ENCODE assay signal across 8 mouse cellular contexts in the genomic region with DNA sequence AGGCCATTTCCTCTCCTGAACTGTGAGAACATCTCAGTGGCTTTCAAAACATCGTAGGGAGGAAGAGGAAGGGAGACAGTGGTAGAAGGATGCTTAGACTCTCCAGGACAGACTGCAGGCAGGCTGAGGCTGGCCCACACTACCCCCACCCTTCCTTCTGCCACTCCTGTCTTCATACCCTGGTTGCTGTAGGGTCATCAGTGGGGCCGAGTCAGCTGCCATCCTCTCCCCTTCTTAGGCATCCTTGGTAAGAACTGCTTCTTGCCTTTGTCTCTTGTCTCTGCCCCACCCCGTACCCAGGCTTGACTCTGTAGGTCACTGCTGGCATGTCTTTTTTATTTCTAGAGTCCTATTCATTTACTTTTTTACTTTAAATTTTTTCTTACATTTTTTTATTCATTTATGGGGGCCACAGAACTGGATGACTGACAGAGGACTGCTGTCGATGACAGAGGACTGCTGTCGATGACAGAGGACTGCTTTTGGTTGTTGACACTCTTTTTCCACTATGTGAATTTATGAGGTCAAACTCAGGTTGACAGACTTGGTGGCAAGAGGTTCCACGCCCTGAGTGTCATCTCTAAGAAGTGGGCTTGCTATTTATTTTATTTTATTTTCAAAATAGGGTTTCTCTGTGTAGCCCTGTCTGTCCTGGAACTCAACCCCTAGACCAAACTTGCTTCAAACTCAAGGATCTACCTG. TPM values are rescaled to one million over a fixed set of nuclear protein-coding genes. Genes with fewer than 3 reads are reported as not detected.
A peak's percentile ranks its signal among the peaks of the same experiment; 100 is the strongest.
DNase-seq lines count a peak whose midpoint lies in the region; ATAC-seq and TF ChIP-seq lines count a peak whose summit lies in the region.

No protein-coding gene starts in this region.

- no peak for DNase-seq in kidney, postnatal 4 days
- no peak for DNase-seq in layer of hippocampus, adult 11-12 months (ENCODE audit: low spot score)
- no peak for DNase-seq in testis, postnatal 10 days (ENCODE audit: low spot score)
- DNase-seq in frontal cortex, postnatal 25 days (ENCODE audit: low spot score in 2 of 2): no peak

- peaks cover 26% of the 10 kb centered on the region for H3K4me1 ChIP-seq in kidney, embryonic 14.5 days (ENCODE audit: control insufficient read depth, insufficient read depth, low read length)
- H3K4me1 ChIP-seq in bone marrow macrophage, adult 2 months (ENCODE audit: control insufficient read depth, insufficient read depth, low read length): peaks cover 37% of the 10 kb centered on the region
- peaks cover 58% of the 10 kb centered on the region for H3K4me1 ChIP-seq in hindbrain, embryonic 13.5 days (replicated peaks)
- H3K4me1 ChIP-seq in midbrain, embryonic 16.5 days (ENCODE audit: control insufficient read depth, insufficient read depth, low read length): peaks cover 29% of the 10 kb centered on the region

- no peak overlapping the region for H3K9ac ChIP-seq in kidney, embryonic 14.5 days (ENCODE audit: low read depth, low read length)
- peak overlapping the region; percentile 98 for H3K9ac ChIP-seq in hindbrain, embryonic 13.5 days
- H3K9ac ChIP-seq in midbrain, embryonic 16.5 days (ENCODE audit: low read depth, low read length): peak overlapping the region; percentile 95

- no peak overlapping the region for H3K27ac ChIP-seq in kidney, embryonic 14.5 days (ENCODE audit: low read depth, low read length)
- H3K27ac ChIP-seq in bone marrow macrophage, adult 2 months (ENCODE audit: insufficient read depth, low read depth, low read length): peak overlapping the region; percentile 96
- H3K27ac ChIP-seq in hindbrain, embryonic 13.5 days: peak overlapping the region; percentile 50; the same call in 1 of the 2 replicates
- peak overlapping the region; percentile 58; the same call in 1 of the 2 replicates for H3K27ac ChIP-seq in midbrain, embryonic 16.5 days (ENCODE audit: low read length)

- TF ChIP-seq POLR2A in bone marrow macrophage, adult 2 months (IDR thresholded peaks at IDR 0.05; ENCODE audit: borderline replicate concordance, low read depth, low read length): no peak

- H3K36me3 ChIP-seq in kidney, embryonic 14.5 days (ENCODE audit: control insufficient read depth, insufficient read depth, low read length): no peaks in the 10 kb centered on the region
- H3K36me3 ChIP-seq in hindbrain, embryonic 13.5 days: no peaks in the 10 kb centered on the region
- H3K36me3 ChIP-seq in midbrain, embryonic 16.5 days (ENCODE audit: control insufficient read depth, insufficient read depth, low read length): no peaks in the 10 kb centered on the region

- TF ChIP-seq CTCF in bone marrow macrophage, adult 2 months (IDR thresholded peaks at IDR 0.05; ENCODE audit: low read depth, low read length): no peak

- WGBS in kidney, embryonic 14.5 days: 65% methylated on average over 6 of the region's 6 CpGs
- WGBS in hindbrain, embryonic 13.5 days: 81% methylated on average over 6 of the region's 6 CpGs
- 79% methylated on average over 6 of the region's 6 CpGs for WGBS in midbrain, embryonic 16.5 days

- peak overlapping the region; percentile 59; the same call in 1 of the 2 replicates for H3K4me3 ChIP-seq in kidney, embryonic 14.5 days (ENCODE audit: low read length)
- H3K4me3 ChIP-seq in bone marrow macrophage, adult 2 months (ENCODE audit: insufficient read depth, low read length): peak overlapping the region; percentile 64
- H3K4me3 ChIP-seq in hindbrain, embryonic 13.5 days: peak overlapping the region; percentile 75
- H3K4me3 ChIP-seq in midbrain, embryonic 16.5 days (ENCODE audit: low read depth, low read length): peak overlapping the region; percentile 84

- H3K27me3 ChIP-seq in kidney, embryonic 14.5 days (ENCODE audit: control insufficient read depth, insufficient read depth, low read length): no peaks in the 10 kb centered on the region
- H3K27me3 ChIP-seq in hindbrain, embryonic 13.5 days: no peaks in the 10 kb centered on the region
- H3K27me3 ChIP-seq in midbrain, embryonic 16.5 days (ENCODE audit: control insufficient read depth, insufficient read depth, low read depth, low read length): no peaks in the 10 kb centered on the region

- peak overlapping the region; percentile 15; the same call in 1 of the 2 replicates for H3K4me2 ChIP-seq in kidney, embryonic 14.5 days (replicated peaks; ENCODE audit: low read depth, low read length)
- H3K4me2 ChIP-seq in hindbrain, embryonic 13.5 days: peak overlapping the region; percentile 97
- peak overlapping the region; percentile 96 for H3K4me2 ChIP-seq in midbrain, embryonic 16.5 days (ENCODE audit: low read length)

- no peak for ATAC-seq in kidney, embryonic 14.5 days (ENCODE audit: low FRiP score, low TSS enrichment)
- ATAC-seq in hindbrain, embryonic 13.5 days (ENCODE audit: low FRiP score): no peak
- no peak for ATAC-seq in midbrain, embryonic 16.5 days

- no peaks in the 10 kb centered on the region for H3K9me3 ChIP-seq in kidney, embryonic 14.5 days (ENCODE audit: control insufficient read depth, low read length)
- no peaks in the 10 kb centered on the region for H3K9me3 ChIP-seq in hindbrain, embryonic 13.5 days
- no peaks in the 10 kb centered on the region for H3K9me3 ChIP-seq in midbrain, embryonic 16.5 days (replicated peaks; ENCODE audit: control insufficient read depth, low read length, poor library complexity, severe bottlenecking)

RNA-seq across cellular contexts. Expression of gene Slc43a2, which starts 2.0 kb away (rescaled TPM):
- 3.5 and 6.0 TPM in 2 replicates for polyA plus RNA-seq in kidney, embryonic 14.5 days (2014; fragmentation: Nextera tagmentation; extraction: Ambion mirVana)
- polyA plus RNA-seq in bone marrow macrophage, adult 2 months (2012; ENCODE audit: insufficient read depth, insufficient read length, missing spikeins): 202 and 231 TPM in 2 replicates
- 19.7 and 21.0 TPM in 2 replicates for polyA plus RNA-seq in hindbrain, embryonic 13.5 days (2015; fragmentation: Nextera tagmentation; extraction: Ambion mirVana)
- polyA plus RNA-seq in midbrain, embryonic 16.5 days (2015; fragmentation: Nextera tagmentation; extraction: Ambion mirVana): 19.4 and 21.0 TPM in 2 replicates

RNA-seq across cellular contexts. Expression of gene Scarf1, which starts 20.1 kb away (rescaled TPM):
- 10.0 TPM in 2 replicates for polyA plus RNA-seq in kidney, embryonic 14.5 days (2014; fragmentation: Nextera tagmentation; extraction: Ambion mirVana)
- polyA plus RNA-seq in bone marrow macrophage, adult 2 months (2012; ENCODE audit: insufficient read depth, insufficient read length, missing spikeins): 32.8 and 33.5 TPM in 2 replicates
- polyA plus RNA-seq in hindbrain, embryonic 13.5 days (2015; fragmentation: Nextera tagmentation; extraction: Ambion mirVana): 4.6 and 4.8 TPM in 2 replicates
- polyA plus RNA-seq in midbrain, embryonic 16.5 days (2015; fragmentation: Nextera tagmentation; extraction: Ambion mirVana): 3.4 and 4.3 TPM in 2 replicates

RNA-seq across cellular contexts. Expression of gene Rilp, which starts 23.6 kb away (rescaled TPM):
- 0.51 and 0.97 TPM in 2 replicates for polyA plus RNA-seq in kidney, embryonic 14.5 days (2014; fragmentation: Nextera tagmentation; extraction: Ambion mirVana)
- 12.8 and 15.9 TPM in 2 replicates for polyA plus RNA-seq in bone marrow macrophage, adult 2 months (2012; ENCODE audit: insufficient read depth, insufficient read length, missing spikeins)
- polyA plus RNA-seq in hindbrain, embryonic 13.5 days (2015; fragmentation: Nextera tagmentation; extraction: Ambion mirVana): 1.4 and 1.5 TPM in 2 replicates
- polyA plus RNA-seq in midbrain, embryonic 16.5 days (2015; fragmentation: Nextera tagmentation; extraction: Ambion mirVana): 2.8 and 2.9 TPM in 2 replicates

RNA-seq across cellular contexts. Expression of gene Prpf8, which starts 46.8 kb away (rescaled TPM):
- 56.4 and 103 TPM in 2 replicates for polyA plus RNA-seq in kidney, embryonic 14.5 days (2014; fragmentation: Nextera tagmentation; extraction: Ambion mirVana)
- polyA plus RNA-seq in bone marrow macrophage, adult 2 months (2012; ENCODE audit: insufficient read depth, insufficient read length, missing spikeins): 51.0 and 65.7 TPM in 2 replicates
- 49.2 and 51.8 TPM in 2 replicates for polyA plus RNA-seq in hindbrain, embryonic 13.5 days (2015; fragmentation: Nextera tagmentation; extraction: Ambion mirVana)
- polyA plus RNA-seq in midbrain, embryonic 16.5 days (2015; fragmentation: Nextera tagmentation; extraction: Ambion mirVana): 42.9 and 47.6 TPM in 2 replicates

RNA-seq across cellular contexts. Expression of gene Pitpna, which starts 54.4 kb away (rescaled TPM):
- polyA plus RNA-seq in kidney, embryonic 14.5 days (2014; fragmentation: Nextera tagmentation; extraction: Ambion mirVana): 78.2 and 99.5 TPM in 2 replicates
- 512 TPM in 2 replicates for polyA plus RNA-seq in bone marrow macrophage, adult 2 months (2012; ENCODE audit: insufficient read depth, insufficient read length, missing spikeins)
- polyA plus RNA-seq in hindbrain, embryonic 13.5 days (2015; fragmentation: Nextera tagmentation; extraction: Ambion mirVana): 94.8 and 101 TPM in 2 replicates
- 95.7 and 98.3 TPM in 2 replicates for polyA plus RNA-seq in midbrain, embryonic 16.5 days (2015; fragmentation: Nextera tagmentation; extraction: Ambion mirVana)

Comparison
In these comparisons a context has a peak if more than half of its experiments do, and no peak if none do; other contexts are left out.
1. H3K4me2 ChIP-seq: peak in every context shown above with its lines; median percentile 97 in hindbrain, embryonic 13.5 days; 96 in midbrain, embryonic 16.5 days; 15 in kidney, embryonic 14.5 days.